Mouse (Mus musculus) embryonic facial prominence, embryonic 11.5 days (tissue): ENCODE measurements at regions not wholly inside any gene's neighbourhood (a gene's known extent, or its start where the extent isn't known, plus 50 kb on each side); places are given as distances from the start of the nearest gene placed in this dataset.
A peak's percentile ranks its signal among the peaks of the same experiment; 100 is the strongest.

Experiments used
- ATAC-seq: fragments of 200-750 bp; cut with Nextera tagmentation; replicated peaks from 2 replicates; pipeline ENCODE4 v1.8.0; 2017; ENCODE audit warnings: low read depth; ENCODE audit not compliant: insufficient number of reproducible peaks, low FRiP score, low TSS enrichment
- DNase-seq: peaks from one replicate; pipeline ENCODE4 v3.0.0-alpha.2; 2015; ENCODE audit warnings: low spot score
- H3K27ac ChIP-seq: fragments of 300-500 bp; sonication (generic); replicated peaks from 2 replicates; pipeline ENCODE4 v1.5.1; 2014; ENCODE audit warnings: mild to moderate bottlenecking, low read depth, low read length, control low read depth
- H3K27me3 ChIP-seq: fragments of 300-500 bp; sonication (generic); 2 replicates; pipeline ENCODE4 v1.6.1; 2014; ENCODE audit warnings: mild to moderate bottlenecking, low read length, moderate library complexity, mixed read lengths; ENCODE audit not compliant: control insufficient read depth, insufficient read depth
- H3K36me3 ChIP-seq: fragments of 300-500 bp; sonication (generic); replicated peaks from 2 replicates; pipeline ENCODE4 v1.6.1; 2014; ENCODE audit warnings: low read depth, mild to moderate bottlenecking, low read length, moderate library complexity, mixed read lengths; ENCODE audit not compliant: control insufficient read depth, insufficient read depth
- H3K4me1 ChIP-seq: fragments of 300-500 bp; sonication (generic); 2 replicates; pipeline ENCODE4 v1.6.1; 2014; ENCODE audit warnings: low read length, mixed read lengths; ENCODE audit not compliant: control insufficient read depth, insufficient read depth
- H3K4me2 ChIP-seq: fragments of 300-500 bp; sonication (generic); 2 replicates; pipeline ENCODE4 v1.6.1; 2014; ENCODE audit warnings: low read depth, mild to moderate bottlenecking, control low read depth, low read length, moderate library complexity
- H3K4me3 ChIP-seq: fragments of 300-500 bp; sonication (generic); 2 replicates; pipeline ENCODE4 v1.5.1; 2014; ENCODE audit warnings: low read depth, low read length, control low read depth
- H3K9ac ChIP-seq: fragments of 300-500 bp; sonication (generic); replicated peaks from 2 replicates; pipeline ENCODE4 v1.6.1; 2014; ENCODE audit warnings: mild to moderate bottlenecking, control low read depth, low read length
- H3K9me3 ChIP-seq: fragments of 300-500 bp; sonication (generic); replicated peaks from 2 replicates; pipeline ENCODE4 v1.6.1; 2016; ENCODE audit warnings: mild to moderate bottlenecking, low read length, inconsistent platforms, mixed read lengths; ENCODE audit not compliant: control insufficient read depth
- WGBS: fragments of 180-500 bp; shearing (Covaris S2); extraction: QIAGEN DNeasy Blood & Tissue Kit; methylation state at CpG from one replicate; pipeline ENCODE4 v1.1.7; 2014; 5-methylcytosine and 5-hydroxymethylcytosine counted together

GRCm38 (mm10) chr9:41257244-41257643 lies 95.7 kb upstream of the Ubash3b start:
- Histone ChIP-seq H3K4me3 (no peak overlapping the region), H3K4me2 (no peak overlapping the region), H3K9me3 (no peaks in the 10 kb centered on the region), H3K27me3 (no peaks in the 10 kb centered on the region), H3K4me1 (no peaks in the 10 kb centered on the region), H3K9ac (no peak overlapping the region), H3K36me3 (no peaks in the 10 kb centered on the region), H3K27ac (no peak overlapping the region)
- WGBS = 72% methylated on average over 1 of the region's 1 CpGs
- DNase-seq = no peak
- no peak for ATAC-seq

GRCm38 (mm10) chr9:41242372-41242771 lies 80.9 kb upstream of the Ubash3b start:
- no peak overlapping the region for H3K4me3 ChIP-seq
- H3K36me3 ChIP-seq = no peaks in the 10 kb centered on the region
- H3K27me3 ChIP-seq = no peaks in the 10 kb centered on the region
- ATAC-seq = no peak
- H3K4me1 ChIP-seq = no peaks in the 10 kb centered on the region
- DNase-seq = no peak
- H3K27ac ChIP-seq = no peak overlapping the region
- no peak overlapping the region for H3K9ac ChIP-seq
- no peaks in the 10 kb centered on the region for H3K9me3 ChIP-seq
- no peak overlapping the region for H3K4me2 ChIP-seq
- WGBS = 85% methylated on average over 7 of the region's 7 CpGs

GRCm38 (mm10) chr9:41239097-41239451 lies 77.6 kb upstream of the Ubash3b start:
- no peak overlapping the region for H3K9ac ChIP-seq
- H3K9me3 ChIP-seq = no peaks in the 10 kb centered on the region
- DNase-seq (peak; percentile 72), ATAC-seq (peak; percentile 52; the same call in 1 of the 2 replicates)
- WGBS = 41% methylated on average over 5 of the region's 5 CpGs
- no peak overlapping the region for H3K4me3 ChIP-seq
- no peaks in the 10 kb centered on the region for H3K27me3 ChIP-seq
- no peaks in the 10 kb centered on the region for H3K4me1 ChIP-seq
- no peaks in the 10 kb centered on the region for H3K36me3 ChIP-seq
- peak overlapping the region; percentile 60; the same call in 1 of the 2 replicates for H3K27ac ChIP-seq
- H3K4me2 ChIP-seq = no peak overlapping the region

GRCm38 (mm10) chr9:41238395-41239096 lies 77.0 kb upstream of the Ubash3b start:
- DNase-seq = peak; percentile 55

GRCm38 (mm10) chr9:41237265-41237664 lies 75.8 kb upstream of the Ubash3b start:
- no peaks in the 10 kb centered on the region for H3K36me3 ChIP-seq
- ATAC-seq = no peak

More at GRCm38 (mm10) chr9:41238395-41239096, 77.0 kb upstream of the Ubash3b start:
- Histone ChIP-seq H3K9ac (no peak overlapping the region), H3K4me1 (no peaks in the 10 kb centered on the region), H3K4me2 (no peak overlapping the region), H3K4me3 (no peak overlapping the region), H3K9me3 (no peaks in the 10 kb centered on the region), H3K27me3 (no peaks in the 10 kb centered on the region), H3K27ac (peak overlapping the region; percentile 74), H3K36me3 (no peaks in the 10 kb centered on the region)
- peak; percentile 44; the same call in 1 of the 2 replicates for ATAC-seq
- WGBS = 37% methylated on average over 5 of the region's 5 CpGs

GRCm38 (mm10) chr9:41229225-41229582 lies 67.7 kb upstream of the Ubash3b start:
- WGBS = 4% methylated on average over 5 of the region's 5 CpGs
- no peaks in the 10 kb centered on the region for H3K36me3 ChIP-seq
- H3K4me1 ChIP-seq = no peaks in the 10 kb centered on the region
- H3K4me2 ChIP-seq = peak overlapping the region; percentile 41
- H3K27ac ChIP-seq = peak overlapping the region; percentile 91
- H3K9me3 ChIP-seq = no peaks in the 10 kb centered on the region
- no peaks in the 10 kb centered on the region for H3K27me3 ChIP-seq
- peak overlapping the region; percentile 51 for H3K9ac ChIP-seq
- ATAC-seq (no peak; the same call in 1 of the 2 replicates), DNase-seq (no peak)
- H3K4me3 ChIP-seq = no peak overlapping the region; the same call in 1 of the 2 replicates

More at GRCm38 (mm10) chr9:41237265-41237664, 75.8 kb upstream of the Ubash3b start:
- Histone ChIP-seq H3K27me3 (no peaks in the 10 kb centered on the region), H3K9me3 (no peaks in the 10 kb centered on the region), H3K27ac (no peak overlapping the region), H3K9ac (no peak overlapping the region), H3K4me3 (no peak overlapping the region), H3K4me1 (no peaks in the 10 kb centered on the region), H3K4me2 (no peak overlapping the region)
- DNase-seq = no peak
- WGBS = 81% methylated on average over 5 of the region's 5 CpGs

- no peaks in the 10 kb centered on the region for H3K27me3 ChIP-seq
- no peaks in the 10 kb centered on the region for H3K9me3 ChIP-seq
- H3K27ac ChIP-seq = peak overlapping the region; percentile 91
- H3K9ac ChIP-seq = peak overlapping the region; percentile 51
- WGBS = 4% methylated on average over 29 of the region's 29 CpGs
- H3K4me2 ChIP-seq = peak overlapping the region; percentile 41
- DNase-seq = peak; percentile 97
- peak; percentile 92 for ATAC-seq
- H3K4me1 ChIP-seq = no peaks in the 10 kb centered on the region
- H3K4me3 ChIP-seq = peak overlapping the region; percentile 14
- no peaks in the 10 kb centered on the region for H3K36me3 ChIP-seq
These were observed 67.1 kb upstream of the Ubash3b start for GRCm38 (mm10) chr9:41228425-41229224.

- Histone ChIP-seq H3K4me1 (no peaks in the 10 kb centered on the region), H3K27ac (peak overlapping the region; percentile 39; the same call in 1 of the 2 replicates), H3K4me2 (no peak overlapping the region), H3K36me3 (no peaks in the 10 kb centered on the region), H3K27me3 (no peaks in the 10 kb centered on the region), H3K4me3 (no peak overlapping the region), H3K9me3 (no peaks in the 10 kb centered on the region), H3K9ac (no peak overlapping the region)
- 48% methylated on average over 11 of the region's 11 CpGs for WGBS
- no peak for DNase-seq
- 0 out of 2 replicates have a peak, but pooled peaks have one; percentile 22 for ATAC-seq
These were observed 61.9 kb upstream of the Ubash3b start for GRCm38 (mm10) chr9:41223406-41223805.
